Mouse (Mus musculus): ENCODE data around the gene Ankrd2. TPM values are rescaled to one million over a fixed set of nuclear protein-coding genes. Genes with fewer than 3 reads are reported as not detected.
"Not testable (repeated sequence)": the region's sequence is repeated elsewhere in the genome, so short reads cannot be mapped to it uniquely, and the experiment has no call there.

Ankrd2 gene
- total RNA-seq, 2 experiments from 2014 or later: 0.36 to 2.8 TPM

- DNase-seq (ENCODE audit: low spot score in 2 of 2): no peak
Measured at GRCm38 (mm10) chr19:42051948-42052347, 16.1 kb downstream of the Ankrd2 start, which contains the start of gene 4933411K16Rik. TSS of gene 4933411K16Rik (plus strand) at chr19:42052248.

- no peak for DNase-seq (ENCODE audit: low spot score in 2 of 2)
Measured at GRCm38 (mm10) chr19:42054255-42054654, 18.5 kb downstream of the Ankrd2 start.

- DNase-seq (ENCODE audit: low spot score in 2 of 2): no peak
Measured at GRCm38 (mm10) chr19:42055881-42056280, 20.1 kb downstream of the Ankrd2 start.

GRCm38 (mm10) chr19:42056719-42057409, 21.1 kb downstream of the Ankrd2 start:
- no peak for DNase-seq (ENCODE audit: low spot score in 2 of 2)

DNA sequence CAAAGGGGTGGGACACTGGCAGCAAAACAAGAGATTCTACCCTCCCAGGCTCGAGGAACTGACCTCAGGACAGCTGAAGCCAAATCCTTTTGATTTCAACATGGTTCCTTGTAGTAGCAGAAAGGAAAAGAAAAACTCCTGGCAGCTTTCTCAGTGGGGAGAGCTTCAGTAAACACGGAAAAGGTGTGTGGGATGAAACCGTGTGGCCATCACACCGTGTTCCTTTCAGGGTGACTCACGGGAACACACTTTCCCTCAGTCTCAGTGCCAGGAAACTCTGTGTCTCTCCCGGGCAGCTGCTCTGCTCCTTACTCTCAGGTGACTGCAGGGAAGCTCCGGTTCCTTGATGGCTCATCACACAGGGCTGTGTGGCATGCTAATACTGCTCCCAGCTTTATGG, 22.6 kb downstream of the Ankrd2 start:
- no peak for DNase-seq (ENCODE audit: low spot score in 2 of 2)

DNA sequence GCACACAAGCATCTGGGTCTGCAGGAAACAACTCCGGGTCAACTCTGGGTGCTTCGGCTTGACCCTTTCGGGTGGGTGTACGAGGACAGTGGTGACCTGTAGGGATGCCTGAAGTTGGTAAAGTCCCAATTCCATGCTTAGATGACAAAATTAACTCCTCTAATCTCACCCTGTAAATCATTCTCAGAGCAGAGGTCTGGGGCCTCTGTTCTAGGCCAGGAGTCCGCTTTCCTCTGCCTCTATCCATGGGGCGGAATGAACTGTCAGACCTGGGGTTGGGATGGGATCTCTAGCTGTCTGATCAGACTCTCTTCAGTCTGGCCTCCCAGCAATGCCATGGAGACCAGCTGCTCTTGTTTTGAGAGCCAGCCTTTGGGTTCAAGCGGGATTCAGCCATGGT, 25.6 kb downstream of the Ankrd2 start:
- DNase-seq (ENCODE audit: low spot score in 2 of 2): no peak

DNA sequence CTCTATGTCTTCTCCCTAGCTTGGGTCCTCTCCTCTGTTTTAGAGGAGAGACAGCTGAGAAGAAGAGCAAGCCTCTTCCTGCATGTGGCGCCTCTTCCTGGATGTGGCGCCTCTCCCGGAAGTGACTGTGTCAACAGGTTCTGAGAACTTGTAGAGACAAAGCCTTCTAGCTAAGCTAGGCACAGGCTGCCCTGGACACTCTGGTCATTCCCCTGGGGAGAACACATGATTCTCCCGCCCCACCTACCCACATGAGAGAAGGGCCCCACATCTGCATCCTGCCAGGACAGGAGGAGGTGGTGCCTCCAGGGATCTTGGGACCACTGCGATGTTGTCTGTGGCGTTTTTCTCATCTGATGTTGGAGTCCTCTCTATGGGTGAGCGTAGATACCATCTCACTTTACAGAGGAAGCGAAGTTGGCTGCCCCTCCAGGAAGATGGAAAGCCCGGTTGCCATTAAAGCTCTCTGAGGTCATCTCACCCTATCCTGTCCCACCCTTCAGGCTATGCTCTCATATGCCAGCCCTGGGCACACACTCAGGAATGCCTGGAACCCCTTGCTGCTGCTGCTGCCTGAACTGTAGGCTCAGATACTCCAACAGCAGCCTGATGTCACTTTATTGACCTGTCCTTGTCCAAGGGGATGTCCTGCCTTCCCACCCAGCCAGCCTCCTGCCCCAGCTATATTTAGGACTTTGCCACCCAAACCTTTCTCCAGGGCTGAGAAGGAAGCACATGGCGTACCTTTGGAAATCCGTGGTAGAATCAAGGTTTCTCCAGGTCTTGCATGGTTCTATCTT, 32.8 kb downstream of the Ankrd2 start:
- DNase-seq (ENCODE audit: low spot score in 2 of 2): no peak

- no peak for DNase-seq (ENCODE audit: low spot score in 2 of 2)
Measured at GRCm38 (mm10) chr19:42069241-42069525, 33.4 kb downstream of the Ankrd2 start.

- no peak for DNase-seq (ENCODE audit: low spot score in 2 of 2)
Measured at GRCm38 (mm10) chr19:42071221-42071620, 35.4 kb downstream of the Ankrd2 start.

DNA sequence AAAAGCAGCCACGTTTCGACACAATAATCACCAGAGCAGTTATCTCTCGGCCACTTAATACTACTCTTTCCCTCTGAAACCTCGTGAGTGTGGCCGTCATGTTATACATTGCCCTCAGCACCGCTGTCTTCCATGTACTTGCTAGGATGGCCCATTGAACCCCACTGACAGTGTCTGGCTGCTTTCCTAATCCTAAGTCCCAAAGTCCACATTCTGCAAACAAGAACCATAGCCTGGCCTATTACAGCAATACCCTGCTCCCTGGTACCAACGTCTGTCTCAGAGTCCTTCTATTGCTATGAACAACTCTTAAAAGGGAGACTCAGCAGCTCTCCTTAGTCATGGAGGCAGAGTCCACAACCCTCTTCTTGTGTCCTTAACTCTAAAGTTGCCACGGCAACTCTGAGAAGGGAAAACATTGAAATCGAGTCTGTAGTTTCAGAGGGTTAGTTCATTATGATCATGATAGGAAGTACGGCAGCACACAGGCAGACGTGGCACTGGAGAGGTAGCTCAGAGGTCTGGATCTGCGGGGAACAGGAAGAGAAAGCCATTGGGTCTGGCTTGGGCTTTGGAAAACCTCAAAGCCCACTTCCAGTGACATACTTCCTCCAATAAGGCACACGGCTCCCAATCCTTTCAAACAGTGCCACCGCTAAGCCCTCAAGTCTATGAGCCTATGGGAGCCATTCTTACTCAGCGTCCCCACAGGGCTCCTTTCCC, 36.2 kb downstream of the Ankrd2 start:
- DNase-seq (ENCODE audit: low spot score in 2 of 2): no peak

- DNase-seq (ENCODE audit: low spot score in 2 of 2): no peak
Measured at GRCm38 (mm10) chr19:42072802-42073201, 37.0 kb downstream of the Ankrd2 start.

- DNase-seq (ENCODE audit: low spot score in 2 of 2): no peak
Measured at GRCm38 (mm10) chr19:42075051-42075450, 39.3 kb downstream of the Ankrd2 start.

- no peak for DNase-seq (ENCODE audit: low spot score in 2 of 2)
Measured at GRCm38 (mm10) chr19:42075992-42076391, 40.2 kb downstream of the Ankrd2 start.

- no peak for DNase-seq (ENCODE audit: low spot score in 2 of 2)
Measured at GRCm38 (mm10) chr19:42078566-42078965, 42.8 kb downstream of the Ankrd2 start.

GRCm38 (mm10) chr19:42079006-42079405, 43.2 kb downstream of the Ankrd2 start:
- no peak for DNase-seq (ENCODE audit: low spot score in 2 of 2)

DNA sequence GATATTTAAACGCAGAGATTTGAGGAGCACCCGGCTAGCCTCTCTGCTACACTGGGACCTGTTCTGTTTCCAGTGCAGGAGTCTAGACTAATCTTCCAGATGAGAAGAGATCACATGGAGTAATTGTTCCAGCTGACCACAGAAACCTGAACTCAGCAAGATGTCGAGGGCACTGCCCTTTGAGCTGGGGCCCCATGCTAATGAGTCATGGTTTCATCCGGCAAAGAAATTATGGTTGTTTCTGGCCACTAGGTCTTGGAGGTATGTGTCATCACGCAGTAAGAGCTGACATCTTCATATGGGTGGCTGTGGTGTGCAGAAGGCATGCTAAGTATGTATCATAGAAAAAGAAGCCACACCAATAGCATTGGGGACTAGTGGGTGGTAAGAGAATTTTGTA, 44.1 kb downstream of the Ankrd2 start:
- no peak for DNase-seq (ENCODE audit: low spot score in 2 of 2)

DNA sequence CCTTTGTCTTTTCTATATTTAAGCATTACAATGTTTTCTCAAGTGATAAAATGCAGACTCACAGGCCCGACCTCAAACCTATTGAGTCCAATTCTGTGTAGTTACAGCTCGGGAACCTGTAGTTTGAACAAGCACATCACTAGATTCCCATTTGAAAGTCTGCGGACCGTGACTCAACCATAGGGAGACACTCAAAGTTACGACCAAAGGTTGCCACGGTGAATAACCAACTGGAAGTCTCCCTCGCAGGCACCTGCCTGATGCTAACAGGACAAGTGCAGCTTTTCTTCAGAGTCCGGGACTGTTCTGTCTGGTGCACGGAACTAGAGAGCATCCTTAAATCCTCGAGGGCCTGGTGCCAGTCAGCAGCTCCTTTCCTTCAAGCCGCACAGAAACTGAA, 44.7 kb downstream of the Ankrd2 start:
- no peak for DNase-seq (ENCODE audit: low spot score in 2 of 2)

GRCm38 (mm10) chr19:42081613-42082012, 45.8 kb downstream of the Ankrd2 start:
- DNase-seq (ENCODE audit: low spot score in 2 of 2): not testable (repeated sequence)

DNA sequence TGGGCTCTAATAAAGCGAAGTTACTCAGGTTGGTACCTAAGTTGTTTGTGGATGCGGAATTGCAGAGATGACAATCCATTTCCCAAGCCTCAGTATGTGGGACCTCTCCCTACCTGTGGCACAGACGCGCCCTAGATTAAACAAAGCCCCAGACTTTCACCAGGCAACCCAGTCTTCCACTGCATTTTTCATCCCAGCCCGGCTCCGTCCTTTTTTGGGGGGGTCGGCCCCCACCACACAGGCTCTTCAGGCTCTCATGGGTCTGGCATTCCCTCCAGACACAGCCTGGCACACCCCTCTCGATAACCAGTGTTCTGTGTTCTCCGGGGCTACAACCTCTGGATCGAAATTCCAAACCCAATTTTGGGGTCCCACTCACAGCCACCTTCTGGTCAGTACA, 49.9 kb downstream of the Ankrd2 start:
- no peak for DNase-seq (ENCODE audit: low spot score in 2 of 2)

- peak; percentile 74 to 76 for DNase-seq (ENCODE audit: low spot score in 2 of 2)
Measured at GRCm38 (mm10) chr19:42086166-42086565, 50.4 kb downstream of the Ankrd2 start, which contains the start of gene Morn4. TSS of gene Morn4 (minus strand) at chr19:42086357.

GRCm38 (mm10) chr19:42089103-42089747, 53.4 kb downstream of the Ankrd2 start:
- DNase-seq (ENCODE audit: low spot score in 2 of 2): peak in 1 of 2 experiments; percentile 16
